Mouse (Mus musculus) lung, postnatal 0 days (tissue): ENCODE data around the gene Noxa1.

Experiments used
- CTCF ChIP-seq: IDR thresholded peaks from 2 replicates; pipeline ENCODE4 v1.5.1; 2016; ENCODE audit warnings: antibody characterized with exemption, mild to moderate bottlenecking
- EP300 ChIP-seq: IDR thresholded peaks from 2 replicates; pipeline ENCODE4 v1.6.1; 2016; ENCODE audit warnings: antibody characterized with exemption, mild to moderate bottlenecking, control low read depth

GRCm38 (mm10) chr2:25098956-25099355 lies 4.0 kb upstream of the Noxa1 start:
- TF ChIP-seq CTCF (peak; percentile 72), EP300 (no peak)
